Mouse (Mus musculus) left cerebral cortex, postnatal 10 days (tissue): Measurements from ENCODE around the gene Klhdc7b. TPM values are rescaled to one million over a fixed set of nuclear protein-coding genes. Genes with fewer than 3 reads are reported as not detected.
A peak's percentile ranks its signal among the peaks of the same experiment; 100 is the strongest.

Experiments
- DNase-seq, 2 experiments: peaks; one replicate each; pipeline ENCODE4 v3.0.0; 2021 to 2022; ENCODE audit warnings: low spot score in 2 of 2, mixed read lengths in 1 of 2; ENCODE audit errors: extremely low spot score in 1 of 2
- intact Hi-C: fragments of 180-260 bp; cut with DNase I; formaldehyde crosslinking; loops from one replicate; pipeline ENCODE4 v1.15.1; 2025
- total RNA-seq, 2 experiments: library from RNA; stranded (reverse); gene quantifications; 2 replicates each; pipeline ENCODE4 v1.2.3; 2021

The Klhdc7b gene
- total RNA-seq: not detected

- intact Hi-C loops: no loop called here
- no peak for DNase-seq
Observed at GRCm38 (mm10) chr15:89384617-89385016, at the start of gene Klhdc7b. Gene Klhdc7b, plus strand, starts transcription at chr15:89384917.

- intact Hi-C loops: no loop called here
- DNase-seq: no peak
Observed at GRCm38 (mm10) chr15:89336422-89336821, 48.3 kb upstream of the Klhdc7b start.

- intact Hi-C loops: no loop called here
- DNase-seq: no peak
Observed at GRCm38 (mm10) chr15:89339696-89340095, 45.0 kb upstream of the Klhdc7b start.

- DNase-seq: no peak
- intact Hi-C loops: no loop called here
Observed at GRCm38 (mm10) chr15:89340136-89340535, 44.6 kb upstream of the Klhdc7b start.

- intact Hi-C loops: no loop called here
- DNase-seq: no peak
Observed at GRCm38 (mm10) chr15:89341678-89342077, 43.0 kb upstream of the Klhdc7b start.

- intact Hi-C loops: no loop called here
- no peak for DNase-seq
Observed at GRCm38 (mm10) chr15:89343325-89343724, 41.4 kb upstream of the Klhdc7b start.

GRCm38 (mm10) chr15:89350447-89350846 lies 34.3 kb upstream of the Klhdc7b start:
- intact Hi-C loops: no loop called here
- DNase-seq: no peak

- intact Hi-C loops: no loop called here
- DNase-seq: no peak
Observed at GRCm38 (mm10) chr15:89351302-89351701, 33.4 kb upstream of the Klhdc7b start.

DNA sequence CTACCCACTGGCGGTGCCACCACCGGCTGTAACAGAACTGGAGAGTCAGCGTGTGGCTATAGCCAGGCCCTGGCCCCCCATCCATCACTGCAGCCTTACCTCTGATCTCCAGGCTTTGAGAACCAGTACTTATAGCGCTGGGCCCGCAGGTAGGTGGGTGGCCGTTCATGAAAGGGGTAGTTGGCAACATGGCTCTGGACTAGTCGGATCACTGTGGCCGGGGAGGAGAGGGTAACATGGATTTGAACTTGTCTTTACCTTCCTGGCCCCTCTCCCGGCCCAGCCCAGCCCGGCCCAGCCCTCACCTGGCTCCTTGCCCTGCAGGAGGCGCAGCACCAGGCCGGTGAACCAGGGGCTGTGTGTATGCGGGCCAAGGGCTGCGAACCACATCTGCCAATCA lies 32.7 kb upstream of the Klhdc7b start:
- intact Hi-C loops: no loop called here
- DNase-seq: no peak

- DNase-seq: no peak
- intact Hi-C loops: no loop called here
Observed at GRCm38 (mm10) chr15:89352795-89353194, 31.9 kb upstream of the Klhdc7b start.

- intact Hi-C loops: no loop called here
- no peak for DNase-seq
Observed at GRCm38 (mm10) chr15:89353837-89354236, 30.9 kb upstream of the Klhdc7b start.

GRCm38 (mm10) chr15:89354455-89354854 lies 30.3 kb upstream of the Klhdc7b start:
- DNase-seq: no peak
- intact Hi-C loops: no loop called here

GRCm38 (mm10) chr15:89355241-89356187 lies 29.2 kb upstream of the Klhdc7b start, which contains the start of the genes Lmf2 and Ncaph2:
Gene Lmf2, minus strand, starts transcription at chr15:89355659.
Gene Ncaph2, plus strand, starts transcription at chr15:89355719.
- intact Hi-C loops: no loop called here
- DNase-seq: peak; percentile 92 to 96

- DNase-seq: peak; percentile 79 to 93
- intact Hi-C loops: no loop called here
Observed at GRCm38 (mm10) chr15:89356372-89356771, 28.3 kb upstream of the Klhdc7b start.

- DNase-seq: no peak
- intact Hi-C loops: no loop called here
Observed at GRCm38 (mm10) chr15:89358784-89359183, 25.9 kb upstream of the Klhdc7b start.

DNA sequence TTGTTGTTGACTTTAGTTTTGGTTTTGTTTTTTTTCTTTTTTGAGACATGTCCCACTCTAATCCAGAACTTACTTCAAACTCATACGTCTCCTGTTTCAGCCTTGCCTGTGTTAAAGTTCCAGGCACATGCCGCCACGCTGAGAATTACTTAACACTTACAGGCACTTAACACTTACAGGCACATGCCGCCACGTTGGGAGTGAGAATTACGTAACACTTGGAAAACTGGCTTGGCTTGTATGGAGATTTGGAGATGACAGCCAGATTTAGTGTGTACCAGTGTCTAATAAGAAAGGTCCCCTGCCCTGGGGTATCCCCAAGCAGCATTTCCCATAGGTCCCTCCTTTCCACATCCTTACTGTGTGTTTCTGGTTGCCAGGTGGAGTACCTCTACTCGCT lies 21.7 kb upstream of the Klhdc7b start:
- intact Hi-C loops: no loop called here
- no peak for DNase-seq

GRCm38 (mm10) chr15:89365141-89365551 lies 19.6 kb upstream of the Klhdc7b start:
- intact Hi-C loops: no loop called here
- DNase-seq: no peak

DNA sequence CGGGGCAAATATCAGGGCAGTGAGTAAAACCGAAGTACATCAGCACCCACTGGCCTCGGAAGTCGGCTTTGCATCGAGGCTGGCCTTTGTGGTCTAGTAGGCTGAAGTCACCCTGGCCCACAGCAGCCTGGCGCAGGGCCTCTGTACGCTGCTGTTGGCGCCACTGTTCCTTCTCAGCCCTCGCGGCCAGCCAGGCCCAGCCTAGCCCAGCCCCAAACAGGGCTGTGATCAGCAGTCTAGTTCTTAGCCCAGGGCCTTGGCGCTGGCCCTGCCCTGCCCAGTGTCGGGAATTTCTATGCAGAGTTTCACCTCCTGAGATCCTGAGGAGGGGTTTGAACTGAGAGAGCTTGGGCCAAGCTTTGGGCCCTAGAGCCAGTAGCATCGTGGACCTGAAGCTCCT lies 12.6 kb upstream of the Klhdc7b start:
- intact Hi-C loops: no loop called here
- no peak for DNase-seq

GRCm38 (mm10) chr15:89372536-89372935 lies 12.2 kb upstream of the Klhdc7b start:
- no peak for DNase-seq
- intact Hi-C loops: no loop called here

DNA sequence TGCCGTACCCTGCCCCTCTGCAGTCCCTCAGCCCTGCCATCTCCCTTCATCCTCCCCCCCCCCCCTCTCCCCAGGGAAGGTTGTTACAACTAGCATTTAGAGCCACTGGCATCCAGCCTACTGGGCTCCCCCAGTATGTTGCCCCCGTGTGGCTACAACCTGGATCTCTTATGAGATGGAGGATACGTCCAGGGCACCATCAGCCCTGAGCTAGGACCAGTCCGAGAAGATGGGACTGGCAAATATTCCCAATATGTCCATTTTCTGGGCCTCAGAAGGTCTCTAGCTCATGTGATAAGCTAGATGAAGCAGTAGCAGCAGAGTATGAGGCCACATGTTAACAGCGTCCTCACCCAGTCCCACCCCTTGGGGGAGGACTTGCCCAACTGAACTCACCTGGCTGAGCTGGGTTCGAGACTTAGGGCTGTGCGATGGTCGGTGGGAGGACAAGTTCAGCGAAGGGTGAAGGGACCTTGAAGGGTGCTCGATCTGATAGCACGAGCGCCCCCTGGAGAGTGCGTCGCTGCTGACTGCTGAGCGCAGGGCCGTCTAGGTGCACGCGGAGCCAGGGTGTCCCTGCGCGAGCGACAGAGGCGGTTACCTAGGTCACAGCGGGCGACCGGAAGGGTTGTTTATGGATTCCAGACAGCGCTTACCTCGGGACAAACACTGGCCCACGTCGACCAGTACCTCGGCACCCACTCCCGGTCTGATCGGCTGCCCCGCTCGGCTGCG lies 11.5 kb upstream of the Klhdc7b start:
- DNase-seq: peak; percentile 77 to 91
- intact Hi-C loops: no loop called here
